Mouse (Mus musculus) megakaryocyte, embryonic 14.5 days (primary cell): ENCODE data around the gene Lilra5.

Experiments
- FLI1 ChIP-seq: IDR thresholded peaks from 2 replicates; pipeline ENCODE4 v1.6.1; 2012; ENCODE audit warnings: low read length, inconsistent platforms, mixed read lengths
- GATA1 ChIP-seq: IDR thresholded peaks from 3 replicates; pipeline ENCODE4 v1.6.1; 2012; ENCODE audit warnings: mixed read lengths, low read length, inconsistent platforms, borderline replicate concordance

DNA sequence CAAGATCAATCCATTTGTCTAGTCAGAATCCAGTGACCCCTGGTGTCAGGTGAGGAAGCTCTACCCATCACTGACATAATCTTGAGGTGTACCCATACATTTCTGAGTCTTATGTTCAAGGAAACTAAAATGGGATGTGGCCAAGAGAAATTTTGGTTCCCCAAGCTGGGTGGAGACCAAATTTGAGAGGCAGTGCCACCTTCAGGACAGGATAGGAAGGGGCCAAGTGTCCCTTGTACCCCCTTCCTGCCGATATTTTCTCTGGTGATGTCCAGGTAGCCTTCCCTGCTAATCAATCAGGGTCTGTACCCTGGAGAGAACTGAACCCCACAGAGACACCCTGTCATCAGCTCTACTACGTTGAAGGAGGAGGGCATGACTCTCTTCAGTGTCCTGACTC is 28.9 kb upstream of the Lilra5 start:
- TF ChIP-seq GATA1: no peak
- TF ChIP-seq FLI1: no peak
